ENCODE assay signal across 11 mouse cellular contexts in the genomic region with DNA sequence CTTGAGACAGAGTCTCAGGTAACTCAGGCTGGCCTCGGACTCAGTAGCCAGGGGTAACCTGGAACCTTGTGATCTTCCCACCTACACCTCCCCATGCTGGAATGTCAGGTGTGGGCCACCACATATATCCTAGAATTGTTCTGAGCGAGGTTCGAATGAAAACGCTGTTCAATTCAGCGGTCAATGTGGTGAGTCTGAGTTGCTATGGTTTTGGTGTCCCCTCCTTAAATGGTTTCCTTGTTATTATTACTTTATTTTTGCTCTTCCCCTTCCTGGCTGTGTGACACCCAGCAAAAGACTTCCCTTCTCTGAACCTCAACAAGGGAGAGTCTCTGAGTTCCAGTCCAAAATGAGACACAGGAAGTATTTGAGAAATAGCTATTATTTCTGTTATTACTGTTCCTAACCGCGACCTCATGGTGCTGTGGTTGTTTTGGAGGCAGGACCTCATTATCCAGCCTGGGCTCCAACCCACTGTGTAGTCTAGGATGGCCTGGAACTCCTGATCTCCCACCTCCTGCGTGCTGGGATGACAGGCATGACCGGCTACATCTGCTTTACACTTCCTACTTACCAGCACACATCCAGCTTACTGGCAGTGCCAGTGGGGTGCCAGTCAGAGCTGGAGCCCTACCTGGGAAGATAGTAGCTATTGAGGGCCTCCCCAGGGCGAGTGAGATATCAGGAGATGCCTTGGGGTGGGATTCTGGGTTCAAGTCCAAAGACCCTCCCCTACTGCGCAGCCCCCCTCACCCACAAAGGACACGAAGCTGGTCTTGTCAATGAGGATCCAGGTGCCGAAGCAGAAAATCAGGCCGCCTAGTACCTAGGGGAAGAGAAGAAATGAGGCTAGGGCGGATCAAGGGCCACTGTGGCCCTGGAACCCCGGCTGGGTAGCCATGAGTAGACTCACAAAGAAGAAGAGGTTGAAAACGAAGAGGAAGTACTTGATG. TPM values are rescaled to one million over a fixed set of nuclear protein-coding genes. Genes with fewer than 3 reads are reported as not detected.
DNase-seq lines count a peak whose midpoint lies in the region; ATAC-seq and TF ChIP-seq lines count a peak whose summit lies in the region.
"Had no signal": no experiment of that assay in that cellular context is flagged by ENCODE, and none has a peak within 500 bp of the region (broad histone marks: within the 10 kb centered on the region; RNA-seq: fewer than 3 reads in every experiment).

No protein-coding gene starts in this region.

- ATAC-seq in forebrain, embryonic 11.5 days (replicated peaks; ENCODE audit: low FRiP score) = no peak
- ATAC-seq in forebrain, embryonic 13.5 days = no peak
- ATAC-seq in liver, embryonic 15.5 days (ENCODE audit: insufficient read depth) = 0 out of 2 replicates have a peak, but pooled peaks have one; percentile 11
- ATAC-seq: forebrain, embryonic 14.5 days had no signal

- H3K4me3 ChIP-seq in forebrain, embryonic 11.5 days (ENCODE audit: low read depth, low read length) = no peak overlapping the region
- H3K4me3 ChIP-seq in forebrain, embryonic 13.5 days = no peak overlapping the region
- peak overlapping the region; percentile 84 for H3K4me3 ChIP-seq in thymus, adult 2 months (ENCODE audit: control insufficient read depth, insufficient read depth, low read length)
- peak overlapping the region; percentile 52 for H3K4me3 ChIP-seq in liver, embryonic 15.5 days (replicated peaks)

- no peaks in the 10 kb centered on the region; the same call in 1 of the 2 replicates for H3K36me3 ChIP-seq in forebrain, embryonic 11.5 days (ENCODE audit: control insufficient read depth, insufficient read depth, low read length)
- H3K36me3 ChIP-seq in forebrain, embryonic 13.5 days (ENCODE audit: poor library complexity, severe bottlenecking) = peaks cover under 1% of the 10 kb centered on the region
- H3K36me3 ChIP-seq in thymus, adult 2 months (ENCODE audit: control insufficient read depth, insufficient read depth, low read length) = no peaks in the 10 kb centered on the region
- 0 out of 2 replicates have a peak, but pooled peaks cover 1% of the 10 kb centered on the region for H3K36me3 ChIP-seq in liver, embryonic 15.5 days (replicated peaks)

- no peak for TF ChIP-seq POLR2A in thymus, adult 2 months (IDR thresholded peaks at IDR 0.05; ENCODE audit: control insufficient read depth, extremely low read depth, insufficient read depth, low read length, poor library complexity)

- no peak overlapping the region for H3K4me2 ChIP-seq in forebrain, embryonic 11.5 days (ENCODE audit: low read depth, low read length, severe bottlenecking)
- no peak overlapping the region for H3K4me2 ChIP-seq in forebrain, embryonic 13.5 days
- peak overlapping the region; percentile 80 for H3K4me2 ChIP-seq in liver, embryonic 15.5 days

- TF ChIP-seq CTCF in thymus, adult 2 months (IDR thresholded peaks at IDR 0.05; ENCODE audit: borderline replicate concordance, control insufficient read depth, extremely low read depth, insufficient read depth, low read length, poor library complexity) = no peak

- 75% methylated on average over 17 of the region's 17 CpGs for WGBS in forebrain, embryonic 11.5 days
- 73% methylated on average over 17 of the region's 17 CpGs for WGBS in forebrain, embryonic 13.5 days
- WGBS in thymus, adult 2 months = 21% methylated on average over 17 of the region's 17 CpGs
- WGBS in liver, embryonic 15.5 days (ENCODE audit: insufficient replicate concordance) = 35% methylated on average over 17 of the region's 17 CpGs

- H3K4me1 ChIP-seq in forebrain, embryonic 11.5 days (replicated peaks; ENCODE audit: control insufficient read depth, insufficient read depth, low read length) = peaks cover 23% of the 10 kb centered on the region; the same call in 1 of the 2 replicates
- peaks cover 36% of the 10 kb centered on the region for H3K4me1 ChIP-seq in forebrain, embryonic 13.5 days
- H3K4me1 ChIP-seq in thymus, adult 2 months (replicated peaks; ENCODE audit: control insufficient read depth, insufficient read depth, low read length) = peaks cover 24% of the 10 kb centered on the region
- H3K4me1 ChIP-seq in liver, embryonic 15.5 days (replicated peaks) = peaks cover 43% of the 10 kb centered on the region

- no peak overlapping the region for H3K9ac ChIP-seq in forebrain, embryonic 11.5 days (ENCODE audit: low read length)
- no peak overlapping the region for H3K9ac ChIP-seq in forebrain, embryonic 13.5 days
- peak overlapping the region; percentile 37; the same call in 1 of the 2 replicates for H3K9ac ChIP-seq in liver, embryonic 15.5 days

- H3K27me3 ChIP-seq in forebrain, embryonic 11.5 days (ENCODE audit: control insufficient read depth, insufficient read depth, low read length) = peaks cover 15% of the 10 kb centered on the region
- peaks cover 55% of the 10 kb centered on the region for H3K27me3 ChIP-seq in forebrain, embryonic 13.5 days
- H3K27me3 ChIP-seq in thymus, adult 2 months (ENCODE audit: control insufficient read depth, insufficient read depth, low read length) = no peaks in the 10 kb centered on the region
- peaks cover 9% of the 10 kb centered on the region for H3K27me3 ChIP-seq in liver, embryonic 15.5 days

- H3K9me3 ChIP-seq in forebrain, embryonic 11.5 days (ENCODE audit: control insufficient read depth, low read length) = no peaks in the 10 kb centered on the region
- no peaks in the 10 kb centered on the region for H3K9me3 ChIP-seq in forebrain, embryonic 13.5 days (replicated peaks)
- H3K9me3 ChIP-seq in liver, embryonic 15.5 days (replicated peaks) = no peaks in the 10 kb centered on the region

- peak; percentile 45 for DNase-seq in forebrain, embryonic 11.5 days (ENCODE audit: low spot score)
- no peak for DNase-seq in thymus, adult 2 months
- no peak for DNase-seq in thymus, postnatal 4 days
- peak; percentile 4 for DNase-seq in testis, postnatal 14 days (ENCODE audit: low spot score)
- no peak for DNase-seq in left cerebral cortex, adult 8-10 months (ENCODE audit: low spot score in 2 of 2)
- no peak for DNase-seq in retina, postnatal 1 day
- DNase-seq: cerebellum, adult 9-10 months; right cerebral cortex, postnatal 4 days had no signal

- no peak overlapping the region for H3K27ac ChIP-seq in forebrain, embryonic 11.5 days (ENCODE audit: low read depth, low read length)
- no peak overlapping the region for H3K27ac ChIP-seq in forebrain, embryonic 13.5 days
- H3K27ac ChIP-seq in thymus, adult 2 months (ENCODE audit: control insufficient read depth, insufficient read depth, low read length) = peak overlapping the region; percentile 67
- H3K27ac ChIP-seq in liver, embryonic 15.5 days (replicated peaks) = peak overlapping the region; percentile 73

RNA-seq across cellular contexts. Expression of a gene that starts 0.9 kb away (rescaled TPM):
- polyA plus RNA-seq in forebrain, embryonic 11.5 days (2014; fragmentation: Nextera tagmentation; extraction: Ambion mirVana) = 0.60 and 1.1 TPM in 2 replicates
- polyA plus RNA-seq in forebrain, embryonic 13.5 days (2015; fragmentation: Nextera tagmentation; extraction: Ambion mirVana) = 0.96 and 1.3 TPM in 2 replicates
- 412 and 423 TPM in 2 replicates for polyA plus RNA-seq in thymus, adult 2 months (2012; rRNA removed)
- 15.1 and 16.7 TPM in 2 replicates for polyA plus RNA-seq in liver, embryonic 15.5 days (2015; fragmentation: Nextera tagmentation; extraction: Ambion mirVana)
- 10 to 100 TPM in 2 of 4 experiments, 1 to 10 TPM in 2; 5.0 to 18.9 (median 11.9) TPM for total RNA-seq in left cerebral cortex, adult 8-10 months (2022)

RNA-seq across cellular contexts. Expression of a gene that starts 2.9 kb away (rescaled TPM):
- polyA plus RNA-seq in forebrain, embryonic 11.5 days (2014; fragmentation: Nextera tagmentation; extraction: Ambion mirVana) = 0.36 TPM in 1 of 2 replicates, not detected in the other
- 0.11 and 0.23 TPM in 2 replicates for polyA plus RNA-seq in forebrain, embryonic 13.5 days (2015; fragmentation: Nextera tagmentation; extraction: Ambion mirVana)
- 0.30 and 0.37 TPM in 2 replicates for polyA plus RNA-seq in thymus, adult 2 months (2012; rRNA removed)
- polyA plus RNA-seq in liver, embryonic 15.5 days (2015; fragmentation: Nextera tagmentation; extraction: Ambion mirVana) = not detected in 2 replicates
- total RNA-seq in left cerebral cortex, adult 8-10 months (2022) = 1 to 10 TPM; 1.6 to 2.6 (median 2.1) TPM

RNA-seq across cellular contexts. Expression of a gene that starts 22.5 kb away (rescaled TPM):
- 297 and 318 TPM in 2 replicates for polyA plus RNA-seq in forebrain, embryonic 11.5 days (2014; fragmentation: Nextera tagmentation; extraction: Ambion mirVana)
- polyA plus RNA-seq in forebrain, embryonic 13.5 days (2015; fragmentation: Nextera tagmentation; extraction: Ambion mirVana) = 181 and 198 TPM in 2 replicates
- polyA plus RNA-seq in thymus, adult 2 months (2012; rRNA removed) = 5.0 and 8.5 TPM in 2 replicates
- polyA plus RNA-seq in liver, embryonic 15.5 days (2015; fragmentation: Nextera tagmentation; extraction: Ambion mirVana) = 6.6 and 7.0 TPM in 2 replicates
- 1 to 10 TPM; 2.0 to 5.1 (median 3.0) TPM for total RNA-seq in left cerebral cortex, adult 8-10 months (2022)

RNA-seq across cellular contexts. Expression of a gene that starts 26.1 kb away (rescaled TPM):
- polyA plus RNA-seq in forebrain, embryonic 11.5 days (2014; fragmentation: Nextera tagmentation; extraction: Ambion mirVana) = 0.48 TPM in 1 of 2 replicates, not detected in the other
- polyA plus RNA-seq in forebrain, embryonic 13.5 days (2015; fragmentation: Nextera tagmentation; extraction: Ambion mirVana) = 0.59 and 0.63 TPM in 2 replicates
- polyA plus RNA-seq in thymus, adult 2 months (2012; rRNA removed) = 3.0 and 3.5 TPM in 2 replicates
- polyA plus RNA-seq in liver, embryonic 15.5 days (2015; fragmentation: Nextera tagmentation; extraction: Ambion mirVana) = 2.0 and 2.4 TPM in 2 replicates
- total RNA-seq in left cerebral cortex, adult 8-10 months (2022) = 10 to 100 TPM; 23.1 to 31.5 (median 26.8) TPM

RNA-seq across cellular contexts. Expression of a gene that starts 33.3 kb away (rescaled TPM):
- polyA plus RNA-seq in forebrain, embryonic 11.5 days (2014; fragmentation: Nextera tagmentation; extraction: Ambion mirVana) = 0.83 and 0.90 TPM in 2 replicates
- 0.87 and 0.93 TPM in 2 replicates for polyA plus RNA-seq in forebrain, embryonic 13.5 days (2015; fragmentation: Nextera tagmentation; extraction: Ambion mirVana)
- polyA plus RNA-seq in thymus, adult 2 months (2012; rRNA removed) = 0.32 and 0.37 TPM in 2 replicates
- polyA plus RNA-seq in liver, embryonic 15.5 days (2015; fragmentation: Nextera tagmentation; extraction: Ambion mirVana) = 0.07 and 0.13 TPM in 2 replicates
- total RNA-seq in left cerebral cortex, adult 8-10 months (2022) = 1 to 10 TPM; 4.3 to 6.4 (median 5.4) TPM

Comparison
In these comparisons a context has a peak if more than half of its experiments do, and no peak if none do; other contexts are left out.
1. DNase-seq: peak in forebrain, embryonic 11.5 days (single experiment) and testis, postnatal 14 days (single experiment); none in thymus, adult 2 months (single experiment), thymus, postnatal 4 days (single experiment), left cerebral cortex, adult 8-10 months (0 of 2) and retina, postnatal 1 day (single experiment).
2. H3K27ac ChIP-seq: peak in thymus, adult 2 months (single experiment) and liver, embryonic 15.5 days (single experiment); none in forebrain, embryonic 11.5 days (single experiment) and forebrain, embryonic 13.5 days (single experiment).
3. H3K4me3 ChIP-seq: peak in thymus, adult 2 months (single experiment) and liver, embryonic 15.5 days (single experiment); none in forebrain, embryonic 11.5 days (single experiment) and forebrain, embryonic 13.5 days (single experiment).
4. RNA of a gene that starts 0.9 kb away (polyA plus RNA-seq): 412 to 423 TPM in thymus, adult 2 months; 15.1 to 16.7 TPM in liver, embryonic 15.5 days, 0.96 to 1.3 TPM in forebrain, embryonic 13.5 days and 0.60 to 1.1 TPM in forebrain, embryonic 11.5 days; every median in the first group is over 10 times any median in the second.
5. RNA of a gene that starts 22.5 kb away (polyA plus RNA-seq): 297 to 318 TPM in forebrain, embryonic 11.5 days and 181 to 198 TPM in forebrain, embryonic 13.5 days; 5.0 to 8.5 TPM in thymus, adult 2 months and 6.6 to 7.0 TPM in liver, embryonic 15.5 days; every median in the first group is over 10 times any median in the second.